ENCODE assay signal across 14 mouse cellular contexts in the genomic region with DNA sequence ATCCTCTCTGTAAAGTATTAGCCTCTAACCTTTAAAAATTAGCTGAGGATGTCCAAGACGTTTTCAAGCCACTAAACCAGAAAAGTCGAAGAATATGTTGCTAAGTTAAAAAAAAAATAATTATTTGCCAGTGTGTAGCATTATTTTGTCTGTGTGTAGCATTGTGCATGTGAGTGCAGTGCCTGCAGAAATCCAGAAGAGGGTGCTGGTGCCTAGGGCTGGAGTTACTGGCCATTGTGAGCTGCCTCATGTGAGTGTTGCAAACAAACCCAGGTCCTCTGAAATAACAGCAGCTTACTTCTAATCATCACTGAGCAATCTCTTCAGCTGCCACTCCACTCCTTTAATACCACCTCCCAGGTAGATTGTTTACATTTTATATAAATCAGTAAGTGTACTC.
DNase-seq lines count a peak whose midpoint lies in the region; ATAC-seq and TF ChIP-seq lines count a peak whose summit lies in the region.
"Had no signal": no experiment of that assay in that cellular context is flagged by ENCODE, and none has a peak within 500 bp of the region (broad histone marks: within the 10 kb centered on the region; RNA-seq: fewer than 3 reads in every experiment).

No protein-coding gene starts in this region.

- H3K4me2 ChIP-seq in intestine, postnatal 0 days (replicated peaks; ENCODE audit: low read depth), result no peak overlapping the region
- H3K4me2 ChIP-seq in intestine, embryonic 15.5 days (replicated peaks), result no peak overlapping the region
- H3K4me2 ChIP-seq: forebrain, embryonic 15.5 days; liver, embryonic 15.5 days; neural tube, embryonic 12.5 days had no signal

- TF ChIP-seq POLR2A in cortical plate, adult 2 months (IDR thresholded peaks at IDR 0.05; ENCODE audit: extremely low read depth, insufficient read depth, low read length), result no peak

- DNase-seq in 3T3-L1 (ENCODE audit: low read depth, low spot score), result peak; percentile 48
- peak; percentile 44 for DNase-seq in ES-CJ7 (ENCODE audit: low read depth, low spot score)
- DNase-seq in layer of hippocampus, adult 9-11 months, result no peak
- DNase-seq: cerebellum, adult 9-10 months; kidney, postnatal 25 days; right cerebral cortex, postnatal 4 days; thymus, postnatal 36 days had no signal

- no peaks in the 10 kb centered on the region for H3K27me3 ChIP-seq in intestine, postnatal 0 days (replicated peaks; ENCODE audit: control insufficient read depth, insufficient read depth, low read length)
- no peaks in the 10 kb centered on the region for H3K27me3 ChIP-seq in intestine, embryonic 15.5 days (replicated peaks)
- H3K27me3 ChIP-seq: forebrain, embryonic 15.5 days; liver, embryonic 15.5 days; neural tube, embryonic 12.5 days had no signal

- H3K9ac ChIP-seq in intestine, postnatal 0 days (ENCODE audit: low read depth, low read length), result no peak overlapping the region
- no peak overlapping the region for H3K9ac ChIP-seq in intestine, embryonic 15.5 days
- H3K9ac ChIP-seq: forebrain, embryonic 15.5 days; liver, embryonic 15.5 days; neural tube, embryonic 12.5 days had no signal

- H3K4me1 ChIP-seq in intestine, postnatal 0 days (replicated peaks; ENCODE audit: control insufficient read depth, insufficient read depth, low read length), result no peaks in the 10 kb centered on the region
- H3K4me1 ChIP-seq in intestine, embryonic 15.5 days (replicated peaks), result no peaks in the 10 kb centered on the region
- no peaks in the 10 kb centered on the region for H3K4me1 ChIP-seq in cortical plate, adult 2 months (ENCODE audit: control insufficient read depth, insufficient read depth, low read length)
- H3K4me1 ChIP-seq: forebrain, embryonic 15.5 days; liver, embryonic 15.5 days; neural tube, embryonic 12.5 days had no signal

- no peaks in the 10 kb centered on the region for H3K9me3 ChIP-seq in intestine, postnatal 0 days (ENCODE audit: control insufficient read depth)
- H3K9me3 ChIP-seq in intestine, embryonic 15.5 days, result no peaks in the 10 kb centered on the region
- H3K9me3 ChIP-seq: forebrain, embryonic 15.5 days; liver, embryonic 15.5 days; neural tube, embryonic 12.5 days had no signal

- H3K27ac ChIP-seq in intestine, postnatal 0 days (ENCODE audit: low read depth, low read length), result no peak overlapping the region
- no peak overlapping the region for H3K27ac ChIP-seq in intestine, embryonic 15.5 days
- H3K27ac ChIP-seq in cortical plate, adult 2 months (ENCODE audit: insufficient read depth, low read length), result no peak overlapping the region
- H3K27ac ChIP-seq: forebrain, embryonic 15.5 days; liver, embryonic 15.5 days; neural tube, embryonic 12.5 days had no signal

- no peak overlapping the region for H3K4me3 ChIP-seq in intestine, postnatal 0 days (ENCODE audit: low read depth, low read length)
- no peak overlapping the region for H3K4me3 ChIP-seq in intestine, embryonic 15.5 days (replicated peaks)
- no peak overlapping the region for H3K4me3 ChIP-seq in cortical plate, adult 2 months (ENCODE audit: insufficient read depth, low read length)
- H3K4me3 ChIP-seq: forebrain, embryonic 15.5 days; liver, embryonic 15.5 days; neural tube, embryonic 12.5 days had no signal

- TF ChIP-seq CTCF in intestine, postnatal 0 days (IDR thresholded peaks at IDR 0.05; ENCODE audit: low read depth), result peak; percentile 72
- TF ChIP-seq CTCF in cortical plate, adult 2 months (IDR thresholded peaks at IDR 0.05; ENCODE audit: extremely low read depth, insufficient read depth, low read length), result peak; percentile 42

- no peak for ATAC-seq in intestine, postnatal 0 days
- no peak for ATAC-seq in intestine, embryonic 15.5 days
- ATAC-seq in activated CD4-positive, CD25-positive, alpha-beta regulatory T cell, adult 4 months, result no peak
- ATAC-seq: forebrain, embryonic 15.5 days had no signal

- H3K36me3 ChIP-seq in intestine, postnatal 0 days (ENCODE audit: control insufficient read depth, insufficient read depth), result no peaks in the 10 kb centered on the region
- no peaks in the 10 kb centered on the region for H3K36me3 ChIP-seq in intestine, embryonic 15.5 days
- H3K36me3 ChIP-seq: forebrain, embryonic 15.5 days; liver, embryonic 15.5 days; neural tube, embryonic 12.5 days had no signal

- WGBS in intestine, postnatal 0 days, result 50% methylated on average over 2 of the region's 2 CpGs
- 59% methylated on average over 2 of the region's 2 CpGs for WGBS in intestine, embryonic 15.5 days
